Mouse (Mus musculus): ENCODE results near the gene Bcl3.

The Bcl3 gene

GRCm38 (mm10) chr7:19834055-19834454 is 11.5 kb upstream of the Bcl3 start:
- DNase-seq (ENCODE audit: low read depth) = no peak

- DNase-seq (ENCODE audit: low read depth) = peak; percentile 72
Observed at GRCm38 (mm10) chr7:19831837-19832236, 9.3 kb upstream of the Bcl3 start.

GRCm38 (mm10) chr7:19830682-19831156 is 8.1 kb upstream of the Bcl3 start:
- peak; percentile 98 for DNase-seq (ENCODE audit: low read depth)

DNA sequence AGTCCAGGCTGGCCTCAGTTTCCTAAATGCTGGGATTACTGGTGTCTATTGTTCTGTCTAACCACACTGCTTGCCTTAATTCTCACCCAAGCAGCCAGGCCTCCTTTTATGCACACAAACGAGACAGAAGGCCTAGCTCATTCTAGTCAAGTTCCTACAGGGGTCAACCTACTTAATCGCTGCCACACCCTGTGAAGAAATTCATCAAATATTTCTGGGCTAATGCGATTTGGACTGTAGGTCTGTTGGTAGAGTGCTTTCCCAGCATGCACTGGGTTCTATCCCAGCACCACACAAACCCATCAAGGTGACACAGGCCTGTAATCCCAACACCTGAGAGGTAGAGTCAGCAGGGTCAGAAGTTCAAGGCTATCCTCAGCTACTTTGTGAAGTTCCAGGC is 7.1 kb upstream of the Bcl3 start:
- no peak for DNase-seq (ENCODE audit: low read depth)

DNA sequence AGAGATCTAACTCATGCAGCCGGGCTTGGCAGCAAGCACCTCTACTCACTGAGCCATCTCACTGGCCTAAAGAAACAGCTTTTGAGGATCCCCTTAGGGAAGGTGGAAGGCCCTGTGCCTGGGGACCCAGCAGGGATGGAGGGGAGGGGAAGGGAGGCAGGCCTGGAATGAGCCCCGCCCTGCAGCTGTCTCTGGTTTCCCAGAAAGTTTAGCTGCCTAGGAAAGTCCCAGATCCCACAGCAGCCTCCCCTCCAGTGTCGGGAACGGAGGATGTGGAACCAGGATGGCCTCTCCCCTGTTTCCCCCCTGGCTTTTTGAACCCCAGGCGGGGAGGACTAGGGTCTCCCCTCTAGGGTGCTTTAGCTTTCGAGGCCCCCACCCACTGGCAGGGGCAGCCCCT is 4.2 kb upstream of the Bcl3 start:
- DNase-seq (ENCODE audit: low read depth) = no peak

- DNase-seq (ENCODE audit: low read depth) = peak; percentile 96
Observed at GRCm38 (mm10) chr7:19824182-19824973, 1.8 kb upstream of the Bcl3 start.

DNA sequence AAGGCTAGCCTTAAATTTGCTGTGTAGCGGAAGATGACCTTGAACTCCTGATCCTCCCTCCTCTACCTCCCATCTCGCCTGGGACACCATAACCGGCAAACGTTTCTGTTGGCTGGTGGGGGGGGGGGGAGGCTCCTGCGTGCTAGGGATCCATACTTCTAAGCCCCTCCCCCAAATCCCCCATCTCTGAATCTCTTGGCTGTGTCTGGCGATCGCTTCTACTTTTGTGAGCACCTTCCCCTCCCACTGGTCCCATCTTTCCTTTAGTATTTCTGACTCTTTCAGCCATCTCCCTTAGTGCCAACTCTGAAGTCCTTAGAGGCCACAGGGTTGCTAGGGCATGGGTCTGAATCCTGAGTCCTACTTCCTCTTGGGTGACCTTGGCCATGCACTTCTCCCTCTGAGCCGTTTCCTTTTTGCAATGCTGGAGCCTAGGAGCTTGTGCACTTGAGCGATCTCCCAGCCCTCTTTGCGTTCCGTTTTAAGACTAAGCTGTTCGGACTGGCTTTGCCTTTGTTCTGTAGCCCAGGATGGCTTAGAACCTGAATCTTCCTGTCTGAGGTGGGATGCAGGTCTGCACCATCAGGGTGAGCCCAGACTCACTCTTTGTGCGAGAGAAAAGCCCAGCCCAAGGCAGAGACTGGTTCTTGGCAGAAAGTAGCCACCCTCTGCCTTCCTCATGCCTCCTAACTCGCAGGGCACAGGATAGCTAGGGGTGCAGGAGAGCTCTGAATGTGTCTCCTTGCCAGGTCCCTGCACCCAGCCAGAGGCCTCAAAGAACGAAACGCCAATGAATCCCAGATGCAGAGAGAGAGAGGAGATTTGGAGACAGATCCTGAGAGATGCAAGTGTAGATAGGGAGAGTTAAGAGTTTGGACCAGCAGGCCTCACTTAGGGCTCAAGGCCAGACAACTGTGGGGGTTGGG is 949 bp upstream of the Bcl3 start:
- peak; percentile 82 for DNase-seq (ENCODE audit: low read depth)

GRCm38 (mm10) chr7:19822193-19822592 is 377 bp downstream of the Bcl3 start:
- DNase-seq (ENCODE audit: low read depth) = no peak

- no peak for DNase-seq (ENCODE audit: low read depth)
Observed at GRCm38 (mm10) chr7:19821633-19822032, 937 bp downstream of the Bcl3 start.

GRCm38 (mm10) chr7:19820347-19821048 is 2.1 kb downstream of the Bcl3 start:
- peak; percentile 69 for DNase-seq (ENCODE audit: low read depth)

DNA sequence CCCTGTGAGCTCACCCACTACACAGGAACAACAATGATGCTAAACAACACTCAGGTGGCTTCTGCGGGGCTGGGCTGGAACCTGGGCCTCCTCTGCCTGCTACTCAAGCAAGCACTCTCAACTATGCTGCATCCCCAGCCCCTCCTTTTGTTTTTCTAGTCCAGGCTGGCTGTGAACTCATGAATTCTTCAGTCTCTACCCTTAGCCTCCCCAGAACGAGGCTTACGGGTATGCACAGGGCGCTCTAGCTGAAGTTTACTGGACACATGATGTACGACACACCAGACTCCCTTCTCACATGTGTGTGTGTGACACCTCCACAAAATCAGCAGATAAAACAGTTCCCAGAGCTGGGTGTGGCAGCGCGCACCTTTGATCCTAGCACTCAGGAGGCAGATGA is 3.7 kb downstream of the Bcl3 start:
- DNase-seq (ENCODE audit: low read depth) = no peak

GRCm38 (mm10) chr7:19818440-19818839 is 4.1 kb downstream of the Bcl3 start:
- DNase-seq (ENCODE audit: low read depth) = no peak

GRCm38 (mm10) chr7:19817382-19818105 is 5.0 kb downstream of the Bcl3 start:
- peak; percentile 95 for DNase-seq (ENCODE audit: low read depth)

DNA sequence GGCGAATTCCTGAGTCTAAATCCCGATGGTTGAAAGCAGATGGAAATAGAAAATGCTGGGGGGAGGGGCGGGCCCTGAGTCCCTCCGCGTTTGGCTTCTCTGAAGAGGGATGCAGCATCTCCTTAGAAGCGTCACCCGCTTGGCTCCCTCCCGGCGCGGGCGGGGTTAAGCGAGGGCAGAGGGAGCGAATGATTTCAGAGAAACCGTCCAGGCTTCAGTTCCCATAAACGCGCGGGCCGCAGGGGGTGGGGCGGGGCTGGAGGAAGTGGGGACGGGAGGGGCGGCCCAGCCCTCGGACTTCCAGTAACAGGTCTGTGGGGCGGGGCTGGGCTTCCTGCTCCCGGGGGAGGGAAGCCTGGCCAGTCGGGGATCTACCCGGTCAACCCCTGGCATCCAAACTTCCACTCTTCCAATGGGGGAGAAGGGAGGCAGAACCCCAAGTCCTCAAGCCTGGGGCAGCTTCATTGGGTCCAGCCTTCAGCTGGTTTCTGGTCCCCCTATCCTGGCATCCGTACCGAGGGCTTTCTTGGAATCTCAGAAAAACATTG is 6.3 kb downstream of the Bcl3 start:
- DNase-seq (ENCODE audit: low read depth) = peak; percentile 92

GRCm38 (mm10) chr7:19815296-19816223 is 7.0 kb downstream of the Bcl3 start:
- DNase-seq (ENCODE audit: low read depth) = no peak

GRCm38 (mm10) chr7:19813579-19814122 is 8.9 kb downstream of the Bcl3 start:
- DNase-seq (ENCODE audit: low read depth) = no peak

GRCm38 (mm10) chr7:19813161-19813560 is 9.4 kb downstream of the Bcl3 start:
- DNase-seq (ENCODE audit: low read depth) = no peak

GRCm38 (mm10) chr7:19811114-19811513 is 11.5 kb downstream of the Bcl3 start:
- no peak for DNase-seq (ENCODE audit: low read depth)

DNA sequence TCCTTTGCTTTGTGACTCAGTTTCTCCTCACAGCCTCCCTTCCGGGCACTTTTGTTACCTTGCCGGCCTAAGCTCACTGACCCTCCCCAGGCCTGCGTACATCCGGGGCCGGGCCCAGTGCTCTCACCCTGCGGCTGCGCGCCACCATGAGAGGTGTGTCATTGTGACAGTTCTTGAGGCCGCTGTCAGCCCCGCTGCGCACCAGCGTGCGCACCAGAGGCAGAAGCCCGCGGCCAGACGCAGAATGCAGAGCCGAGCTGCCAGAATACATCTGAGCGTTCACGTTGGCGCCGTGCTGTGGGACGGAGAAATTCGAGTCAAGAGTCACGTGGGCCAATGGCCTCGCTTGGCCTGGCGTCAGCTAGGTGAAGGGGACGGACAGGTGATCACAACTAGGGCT is 13.2 kb downstream of the Bcl3 start:
- DNase-seq (ENCODE audit: low read depth) = no peak

Measured in 416B (cell line).